Mouse (Mus musculus): Measurements from ENCODE around the gene Col17a1. TPM values are rescaled to one million over a fixed set of nuclear protein-coding genes. Genes with fewer than 3 reads are reported as not detected.

Col17a1 gene
- polyA plus RNA-seq, 1 experiment, result not detected

GRCm38 (mm10) chr19:47705080-47705771, 13.3 kb upstream of the Col17a1 start:
- no peaks in the 10 kb centered on the region for H3K36me3 ChIP-seq (ENCODE audit: control insufficient read depth, insufficient read depth, low read length, poor library complexity, severe bottlenecking)
- H3K9ac ChIP-seq (ENCODE audit: low read depth, poor library complexity, severe bottlenecking), result peak overlapping the region; percentile 44; the same call in 1 of the 2 replicates
- H3K27ac ChIP-seq (ENCODE audit: insufficient read depth, low read length), result peak overlapping the region; percentile 96
- TF ChIP-seq POLR2A (IDR thresholded peaks at IDR 0.05; ENCODE audit: insufficient read depth, low read length) (peak; percentile 38), CTCF (IDR thresholded peaks at IDR 0.05; ENCODE audit: low read depth, low read length) (no peak), EP300 (IDR thresholded peaks at IDR 0.05; ENCODE audit: insufficient read depth, low read depth, low read length) (0 out of 2 replicates have a peak, but pooled peaks have one; percentile 6)
- H3K27me3 ChIP-seq (ENCODE audit: control insufficient read depth, insufficient read depth, low read length, poor library complexity, severe bottlenecking), result no peaks in the 10 kb centered on the region
- H3K4me1 ChIP-seq (ENCODE audit: control insufficient read depth, insufficient read depth, low read length), result no peaks in the 10 kb centered on the region
- peak overlapping the region; percentile 64 for H3K4me3 ChIP-seq (ENCODE audit: low read depth, low read length)
- no peaks in the 10 kb centered on the region for H3K9me3 ChIP-seq (replicated peaks; ENCODE audit: control insufficient read depth, insufficient read depth, low read length, poor library complexity, severe bottlenecking)

- Histone ChIP-seq H3K9me3 (replicated peaks; ENCODE audit: control insufficient read depth, insufficient read depth, low read length, poor library complexity, severe bottlenecking) (no peaks in the 10 kb centered on the region), H3K27ac (ENCODE audit: insufficient read depth, low read length) (no peak overlapping the region), H3K4me1 (ENCODE audit: control insufficient read depth, insufficient read depth, low read length) (no peaks in the 10 kb centered on the region), H3K27me3 (ENCODE audit: control insufficient read depth, insufficient read depth, low read length, poor library complexity, severe bottlenecking) (no peaks in the 10 kb centered on the region), H3K4me3 (ENCODE audit: low read depth, low read length) (no peak overlapping the region), H3K9ac (ENCODE audit: low read depth, poor library complexity, severe bottlenecking) (no peak overlapping the region), H3K36me3 (ENCODE audit: control insufficient read depth, insufficient read depth, low read length, poor library complexity, severe bottlenecking) (no peaks in the 10 kb centered on the region)
- no peak for TF ChIP-seq CTCF (IDR thresholded peaks at IDR 0.05; ENCODE audit: low read depth, low read length)
- TF ChIP-seq POLR2A (IDR thresholded peaks at IDR 0.05; ENCODE audit: insufficient read depth, low read length), result no peak
- TF ChIP-seq EP300 (IDR thresholded peaks at IDR 0.05; ENCODE audit: insufficient read depth, low read depth, low read length), result no peak
These were observed 8.6 kb upstream of the Col17a1 start for GRCm38 (mm10) chr19:47700509-47700908.

GRCm38 (mm10) chr19:47699743-47700142, 7.8 kb upstream of the Col17a1 start:
- TF ChIP-seq POLR2A (IDR thresholded peaks at IDR 0.05; ENCODE audit: insufficient read depth, low read length) (no peak), CTCF (IDR thresholded peaks at IDR 0.05; ENCODE audit: low read depth, low read length) (no peak), EP300 (IDR thresholded peaks at IDR 0.05; ENCODE audit: insufficient read depth, low read depth, low read length) (no peak)
- H3K9me3 ChIP-seq (replicated peaks; ENCODE audit: control insufficient read depth, insufficient read depth, low read length, poor library complexity, severe bottlenecking), result no peaks in the 10 kb centered on the region
- no peak overlapping the region for H3K9ac ChIP-seq (ENCODE audit: low read depth, poor library complexity, severe bottlenecking)
- no peaks in the 10 kb centered on the region for H3K36me3 ChIP-seq (ENCODE audit: control insufficient read depth, insufficient read depth, low read length, poor library complexity, severe bottlenecking)
- H3K4me1 ChIP-seq (ENCODE audit: control insufficient read depth, insufficient read depth, low read length), result no peaks in the 10 kb centered on the region
- H3K27me3 ChIP-seq (ENCODE audit: control insufficient read depth, insufficient read depth, low read length, poor library complexity, severe bottlenecking), result no peaks in the 10 kb centered on the region
- no peak overlapping the region for H3K27ac ChIP-seq (ENCODE audit: insufficient read depth, low read length)
- no peak overlapping the region for H3K4me3 ChIP-seq (ENCODE audit: low read depth, low read length)

- no peaks in the 10 kb centered on the region for H3K36me3 ChIP-seq (ENCODE audit: control insufficient read depth, insufficient read depth, low read length, poor library complexity, severe bottlenecking)
- no peak overlapping the region for H3K27ac ChIP-seq (ENCODE audit: insufficient read depth, low read length)
- H3K27me3 ChIP-seq (ENCODE audit: control insufficient read depth, insufficient read depth, low read length, poor library complexity, severe bottlenecking), result no peaks in the 10 kb centered on the region
- H3K4me1 ChIP-seq (ENCODE audit: control insufficient read depth, insufficient read depth, low read length), result no peaks in the 10 kb centered on the region
- H3K4me3 ChIP-seq (ENCODE audit: low read depth, low read length), result no peak overlapping the region
- TF ChIP-seq CTCF (IDR thresholded peaks at IDR 0.05; ENCODE audit: low read depth, low read length) (no peak), POLR2A (IDR thresholded peaks at IDR 0.05; ENCODE audit: insufficient read depth, low read length) (no peak), EP300 (IDR thresholded peaks at IDR 0.05; ENCODE audit: insufficient read depth, low read depth, low read length) (no peak)
- no peak overlapping the region for H3K9ac ChIP-seq (ENCODE audit: low read depth, poor library complexity, severe bottlenecking)
- H3K9me3 ChIP-seq (replicated peaks; ENCODE audit: control insufficient read depth, insufficient read depth, low read length, poor library complexity, severe bottlenecking), result no peaks in the 10 kb centered on the region
These were observed 6.4 kb upstream of the Col17a1 start for GRCm38 (mm10) chr19:47698266-47698665.

- H3K9me3 ChIP-seq (replicated peaks; ENCODE audit: control insufficient read depth, insufficient read depth, low read length, poor library complexity, severe bottlenecking), result no peaks in the 10 kb centered on the region
- no peak overlapping the region for H3K9ac ChIP-seq (ENCODE audit: low read depth, poor library complexity, severe bottlenecking)
- no peak overlapping the region for H3K4me3 ChIP-seq (ENCODE audit: low read depth, low read length)
- H3K27me3 ChIP-seq (ENCODE audit: control insufficient read depth, insufficient read depth, low read length, poor library complexity, severe bottlenecking), result no peaks in the 10 kb centered on the region
- no peak for TF ChIP-seq POLR2A (IDR thresholded peaks at IDR 0.05; ENCODE audit: insufficient read depth, low read length)
- no peak for TF ChIP-seq EP300 (IDR thresholded peaks at IDR 0.05; ENCODE audit: insufficient read depth, low read depth, low read length)
- TF ChIP-seq CTCF (IDR thresholded peaks at IDR 0.05; ENCODE audit: low read depth, low read length), result no peak
- no peak overlapping the region for H3K27ac ChIP-seq (ENCODE audit: insufficient read depth, low read length)
- H3K36me3 ChIP-seq (ENCODE audit: control insufficient read depth, insufficient read depth, low read length, poor library complexity, severe bottlenecking), result no peaks in the 10 kb centered on the region
- H3K4me1 ChIP-seq (ENCODE audit: control insufficient read depth, insufficient read depth, low read length), result no peaks in the 10 kb centered on the region
These were observed 5.2 kb upstream of the Col17a1 start for GRCm38 (mm10) chr19:47697067-47697466.

GRCm38 (mm10) chr19:47696411-47696810, 4.5 kb upstream of the Col17a1 start:
- no peaks in the 10 kb centered on the region for H3K36me3 ChIP-seq (ENCODE audit: control insufficient read depth, insufficient read depth, low read length, poor library complexity, severe bottlenecking)
- TF ChIP-seq CTCF (IDR thresholded peaks at IDR 0.05; ENCODE audit: low read depth, low read length) (no peak), EP300 (IDR thresholded peaks at IDR 0.05; ENCODE audit: insufficient read depth, low read depth, low read length) (no peak), POLR2A (IDR thresholded peaks at IDR 0.05; ENCODE audit: insufficient read depth, low read length) (no peak)
- peak overlapping the region; percentile 29 for H3K4me3 ChIP-seq (ENCODE audit: low read depth, low read length)
- no peak overlapping the region for H3K27ac ChIP-seq (ENCODE audit: insufficient read depth, low read length)
- no peak overlapping the region for H3K9ac ChIP-seq (ENCODE audit: low read depth, poor library complexity, severe bottlenecking)
- no peaks in the 10 kb centered on the region for H3K4me1 ChIP-seq (ENCODE audit: control insufficient read depth, insufficient read depth, low read length)
- no peaks in the 10 kb centered on the region for H3K27me3 ChIP-seq (ENCODE audit: control insufficient read depth, insufficient read depth, low read length, poor library complexity, severe bottlenecking)
- no peaks in the 10 kb centered on the region for H3K9me3 ChIP-seq (replicated peaks; ENCODE audit: control insufficient read depth, insufficient read depth, low read length, poor library complexity, severe bottlenecking)

Data from ES-Bruce4 (cell line).